Mouse (Mus musculus) lung, postnatal 0 days (tissue): ENCODE measurements around the gene Brd4.

Experiments used
- CTCF ChIP-seq: IDR thresholded peaks from 2 replicates; pipeline ENCODE4 v1.5.1; 2016; ENCODE audit warnings: antibody characterized with exemption, mild to moderate bottlenecking
- EP300 ChIP-seq: IDR thresholded peaks from 2 replicates; pipeline ENCODE4 v1.6.1; 2016; ENCODE audit warnings: antibody characterized with exemption, mild to moderate bottlenecking, control low read depth

DNA sequence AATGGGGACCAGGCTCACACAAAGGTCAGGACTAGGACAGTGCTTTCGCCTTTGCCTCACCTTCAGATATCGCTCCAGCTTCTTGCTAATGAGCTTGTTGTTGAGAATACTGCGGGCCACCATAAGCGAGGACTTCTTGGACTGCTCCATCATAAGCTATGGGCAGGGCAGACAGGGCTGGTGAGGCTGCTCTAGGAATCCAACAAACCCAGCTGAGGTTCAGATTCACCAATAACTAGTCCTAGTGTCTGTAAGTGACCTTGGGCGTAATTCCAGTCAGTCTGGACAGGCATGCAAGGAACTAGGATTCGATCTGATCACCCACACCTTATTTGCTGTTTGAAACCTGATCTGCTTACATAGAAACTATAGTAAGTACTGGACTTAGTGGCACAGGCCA lies 37.3 kb upstream of the Brd4 start:
- TF ChIP-seq CTCF (no peak), EP300 (no peak)
